Mouse (Mus musculus) lung, adult 2 months (tissue): ENCODE data around the gene Pigr. TPM values are rescaled to one million over a fixed set of nuclear protein-coding genes. Genes with fewer than 3 reads are reported as not detected.

Source experiments
- DNase-seq: peaks from one replicate; pipeline ENCODE4 v3.0.0; 2022
- H3K4me1 ChIP-seq: fragments of 200-500 bp; 2 replicates; pipeline ENCODE4 v1.6.1; 2011; ENCODE audit warnings: low read length; ENCODE audit not compliant: control insufficient read depth, insufficient read depth
- H3K4me3 ChIP-seq: fragments of 200-500 bp; replicated peaks from 2 replicates; pipeline ENCODE3; 2011; ENCODE audit warnings: low read depth, mild to moderate bottlenecking, control low read depth, low read length; ENCODE audit errors: extremely low read depth
- CTCF ChIP-seq: fragments of 200-500 bp; IDR thresholded peaks from 2 replicates; pipeline ENCODE4 v1.5.1; 2011; ENCODE audit warnings: mild to moderate bottlenecking, low read length, control low read depth; ENCODE audit not compliant: insufficient read depth
- POLR2A ChIP-seq: fragments of 200-500 bp; IDR thresholded peaks from 2 replicates; pipeline ENCODE4 v1.6.1; 2011; ENCODE audit warnings: low read depth, mild to moderate bottlenecking, control low read depth, low read length, borderline replicate concordance; ENCODE audit errors: extremely low read depth
- WGBS: fragments of 180-500 bp; shearing (Covaris S2); methylation state at CpG from one replicate; pipeline ENCODE4 v1.1.7; 2018; 5-methylcytosine and 5-hydroxymethylcytosine counted together
- polyA plus RNA-seq: library from polyadenylated mRNA; depleted of rRNA; stranded (reverse); fragments of >200 nt; gene quantifications from 2 replicates; pipeline ENCODE4 v1.2.3, GENCODE M21; 2012; rRNA removed

The Pigr gene
- polyA plus RNA-seq, 1 experiment: 21.6 TPM

- Histone ChIP-seq H3K4me3 (no peak overlapping the region), H3K4me1 (no peaks in the 10 kb centered on the region)
- no peak for DNase-seq
- WGBS: 75% methylated on average over 3 of the region's 3 CpGs
- TF ChIP-seq POLR2A: no peak
- TF ChIP-seq CTCF: no peak
Measured at GRCm38 (mm10) chr1:130875910-130876309, 49.4 kb downstream of the Pigr start.

DNA sequence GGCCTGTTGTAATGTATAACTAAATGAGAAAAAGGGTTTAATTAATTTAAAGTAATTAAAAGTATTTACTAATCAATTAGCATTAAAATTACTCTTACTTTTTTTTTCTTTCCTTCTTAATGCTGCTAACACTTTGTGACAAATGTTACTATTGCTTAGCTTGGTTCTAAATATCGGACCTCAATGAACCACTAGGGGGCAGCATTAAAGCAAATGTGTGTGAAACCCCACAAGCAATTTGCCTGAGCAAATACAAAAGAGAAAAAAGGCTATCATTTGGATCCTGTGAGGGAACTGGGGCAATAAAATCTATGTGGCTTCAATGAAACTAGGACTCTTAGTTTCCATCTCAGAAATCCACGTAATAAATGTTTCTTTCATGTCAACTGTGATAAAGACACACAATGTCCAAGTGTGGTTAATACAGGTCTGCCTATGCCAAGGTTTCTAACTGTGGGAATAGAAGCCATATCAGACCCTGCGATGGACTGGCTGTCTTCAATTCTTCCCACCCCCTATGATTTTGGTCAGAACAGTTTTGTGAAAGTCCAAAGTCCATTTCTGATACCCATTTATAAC lies 50.5 kb downstream of the Pigr start:
- WGBS: 20% methylated on average over 3 of the region's 3 CpGs
- no peak overlapping the region for H3K4me3 ChIP-seq
- no peak for DNase-seq
- TF ChIP-seq CTCF (peak; percentile 29; the same call in 1 of the 2 replicates), POLR2A (no peak)
- H3K4me1 ChIP-seq: no peaks in the 10 kb centered on the region

GRCm38 (mm10) chr1:130877889-130878614 lies 51.6 kb downstream of the Pigr start:
- WGBS: 2% methylated on average over 41 of the region's 43 CpGs
- H3K4me3 ChIP-seq: no peak overlapping the region
- DNase-seq: peak; percentile 14
- no peak for TF ChIP-seq CTCF
- TF ChIP-seq POLR2A: no peak
- no peaks in the 10 kb centered on the region for H3K4me1 ChIP-seq

GRCm38 (mm10) chr1:130879927-130880326 lies 53.4 kb downstream of the Pigr start:
- TF ChIP-seq POLR2A (no peak), CTCF (no peak)
- DNase-seq: no peak
- Histone ChIP-seq H3K4me3 (no peak overlapping the region), H3K4me1 (no peaks in the 10 kb centered on the region)
- WGBS: 82% methylated on average over 7 of the region's 7 CpGs

DNA sequence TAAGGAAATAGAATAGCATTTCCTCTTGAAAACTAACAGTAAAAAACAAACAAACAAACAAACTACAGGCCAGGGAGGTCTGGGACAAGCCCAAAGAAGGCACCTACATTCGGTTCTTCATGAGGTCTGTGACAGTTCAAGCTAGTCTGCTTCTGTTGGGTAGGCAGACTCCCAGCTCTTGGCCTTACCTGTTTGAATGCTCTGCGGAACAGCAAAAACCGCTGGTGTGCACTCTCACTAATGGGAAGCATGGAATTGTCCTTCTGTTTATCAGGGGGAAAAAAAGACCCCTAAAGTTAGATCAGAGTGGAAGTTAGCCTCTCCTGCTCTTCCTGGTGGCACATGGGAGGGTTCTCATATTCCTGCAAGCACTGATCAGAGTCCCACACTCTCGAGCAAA lies 56.7 kb downstream of the Pigr start:
- Histone ChIP-seq H3K4me3 (no peak overlapping the region), H3K4me1 (no peaks in the 10 kb centered on the region)
- no peak for DNase-seq
- TF ChIP-seq POLR2A (no peak), CTCF (no peak)
- 79% methylated on average over 4 of the region's 4 CpGs for WGBS

DNA sequence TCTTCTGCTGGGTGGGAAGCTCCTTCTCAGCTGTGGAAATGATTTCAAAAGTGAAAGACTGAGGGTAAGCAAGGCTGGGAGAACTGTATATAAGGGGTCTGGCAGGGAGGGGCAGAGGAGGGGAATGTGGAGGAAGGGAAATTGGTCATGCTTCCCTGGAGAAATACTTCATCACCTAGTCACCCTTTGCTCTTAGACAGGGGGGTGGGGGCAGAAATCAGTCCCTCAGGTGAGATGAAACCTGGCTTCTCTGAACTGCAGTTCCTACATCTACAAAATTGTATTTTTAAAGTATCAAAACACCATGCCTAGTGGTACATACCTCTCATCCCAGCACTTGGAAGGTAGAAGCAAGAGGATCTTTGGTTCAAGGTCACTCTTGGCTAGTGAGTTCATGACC lies 60.9 kb downstream of the Pigr start, which contains the start of gene Il24:
TSS of gene Il24 (minus strand) at position 101 of the 400 bp plus-strand sequence.
- H3K4me1 ChIP-seq: no peaks in the 10 kb centered on the region
- DNase-seq: no peak
- H3K4me3 ChIP-seq: no peak within 1 kb of the TSS
- TF ChIP-seq POLR2A (no peak), CTCF (no peak)

DNA sequence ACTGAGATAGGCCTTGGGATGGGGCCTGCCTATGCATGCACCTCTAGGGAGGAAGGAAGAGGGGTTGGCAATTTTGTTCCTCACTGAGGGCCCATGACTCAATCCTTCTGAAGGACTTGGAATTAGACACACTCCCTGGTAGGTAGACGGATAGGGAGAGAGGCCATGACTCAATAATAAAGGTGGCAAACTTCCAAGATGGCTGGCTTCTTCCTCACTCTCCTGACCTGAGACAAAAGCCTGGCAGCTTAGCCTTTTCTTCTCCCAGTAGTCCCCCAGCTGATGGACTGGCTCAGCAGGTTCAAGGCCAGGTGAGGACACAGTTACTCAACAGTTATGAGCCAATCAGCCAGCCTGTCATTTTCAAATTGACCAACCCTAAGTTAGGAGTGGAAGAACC lies 66.0 kb downstream of the Pigr start:
- no peak for TF ChIP-seq POLR2A
- TF ChIP-seq CTCF: no peak
- WGBS: 33% methylated on average over 1 of the region's 1 CpGs
- Histone ChIP-seq H3K4me3 (no peak overlapping the region), H3K4me1 (no peaks in the 10 kb centered on the region)
- DNase-seq: no peak

DNA sequence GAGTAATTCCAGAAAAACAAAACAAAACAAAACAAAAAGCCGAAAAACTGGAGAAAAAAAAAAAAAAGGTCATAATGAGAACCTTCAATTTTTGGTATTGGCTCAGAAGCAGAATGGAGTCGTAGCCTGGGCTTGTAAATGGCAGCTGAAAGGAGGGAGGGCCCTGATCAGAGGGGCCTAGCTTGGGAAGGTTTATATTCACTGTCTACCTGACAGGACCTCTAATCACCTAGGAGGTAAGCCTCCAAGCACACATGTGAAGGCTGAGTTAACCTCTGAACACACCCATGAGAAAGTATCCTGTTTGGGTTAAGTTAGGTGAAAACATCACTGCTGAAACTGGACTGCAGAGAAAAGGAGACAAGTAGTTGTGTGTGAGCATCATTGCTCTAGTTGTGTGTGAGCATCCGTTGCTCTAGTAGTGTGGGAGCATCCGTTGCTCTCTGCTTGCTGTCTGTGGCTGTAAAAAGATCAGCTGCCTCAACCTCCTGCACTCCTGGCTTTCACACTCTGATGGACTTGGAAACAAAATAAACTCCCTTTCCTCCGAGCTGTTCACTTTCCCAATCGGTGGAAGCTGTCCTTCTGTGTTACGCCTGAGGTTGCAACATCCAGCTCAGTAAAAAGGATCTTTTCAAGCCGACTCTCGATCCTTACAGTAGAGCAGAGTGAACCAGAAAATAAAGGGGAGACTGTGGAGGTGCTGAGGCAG lies 67.0 kb downstream of the Pigr start:
- no peaks in the 10 kb centered on the region for H3K4me1 ChIP-seq
- H3K4me3 ChIP-seq: no peak overlapping the region
- TF ChIP-seq POLR2A (no peak), CTCF (no peak)
- DNase-seq: no peak
- WGBS: 62% methylated on average over 9 of the region's 9 CpGs

- Histone ChIP-seq H3K4me3 (no peak overlapping the region), H3K4me1 (no peaks in the 10 kb centered on the region)
- TF ChIP-seq POLR2A (no peak), CTCF (no peak)
- DNase-seq: no peak
- WGBS: 76% methylated on average over 6 of the region's 6 CpGs
Measured at GRCm38 (mm10) chr1:130894468-130894867, 68.0 kb downstream of the Pigr start.

Other genes with a start within 250 kb of the Pigr start
- not detected in 2 replicates for gene Zp3r, start 197.1 kb upstream of the Pigr start, polyA plus RNA-seq
- 0.06 and 0.15 TPM in 2 replicates for gene C4bp, start 165.1 kb upstream of the Pigr start, polyA plus RNA-seq
- 0.10 TPM in 1 of 2 replicates, not detected in the other for gene Gm29427, start 110.9 kb upstream of the Pigr start, polyA plus RNA-seq
- 2.2 and 3.1 TPM in 2 replicates for gene Yod1, start 109.4 kb upstream of the Pigr start, polyA plus RNA-seq
- gene Pfkfb2, start 97.4 kb upstream of the Pigr start, polyA plus RNA-seq: 16.7 and 23.7 TPM in 2 replicates
- 25.6 and 35.4 TPM in 2 replicates for gene AA986860, start 94.7 kb upstream of the Pigr start, polyA plus RNA-seq
- gene Fcamr, start 25.8 kb upstream of the Pigr start, polyA plus RNA-seq: 0.71 and 1.3 TPM in 2 replicates
- gene Fcmr, start 39.0 kb downstream of the Pigr start, polyA plus RNA-seq: 21.9 and 25.0 TPM in 2 replicates
- not detected in 2 replicates for gene Il24, start 60.8 kb downstream of the Pigr start, polyA plus RNA-seq
- not detected in 2 replicates for gene Il20, start 84.8 kb downstream of the Pigr start, polyA plus RNA-seq
- not detected in 2 replicates for gene Il19, start 113.4 kb downstream of the Pigr start, polyA plus RNA-seq
- 0.08 TPM in 1 of 2 replicates, not detected in the other for gene Il10, start 193.2 kb downstream of the Pigr start, polyA plus RNA-seq